Mouse (Mus musculus): ENCODE measurements around the gene Tfe3.
A peak's percentile ranks its signal among the peaks of the same experiment; 100 is the strongest.
"Not testable (repeated sequence)": the region's sequence is repeated elsewhere in the genome, so short reads cannot be mapped to it uniquely, and the experiment has no call there.

The Tfe3 gene

GRCm38 (mm10) chrX:7802157-7802556 lies 39.8 kb downstream of the Tfe3 start:
- DNase-seq (ENCODE audit: inconsistent ontology term): not testable (repeated sequence)

- not testable (repeated sequence) for DNase-seq (ENCODE audit: inconsistent ontology term)
Observed at GRCm38 (mm10) chrX:7815016-7815415, 52.7 kb downstream of the Tfe3 start.

GRCm38 (mm10) chrX:7821865-7822779 lies 59.8 kb downstream of the Tfe3 start, which contains the start of gene Kcnd1:
Gene Kcnd1, plus strand, starts transcription at chrX:7822289.
- DNase-seq (ENCODE audit: inconsistent ontology term): peak; percentile 56
